Mouse (Mus musculus): ENCODE data around the gene Lmo3. TPM values are rescaled to one million over a fixed set of nuclear protein-coding genes. Genes with fewer than 3 reads are reported as not detected.
A peak's percentile ranks its signal among the peaks of the same experiment; 100 is the strongest.

Gene Lmo3
- polyA plus RNA-seq, 1 experiment from 2014 or later = 2.5 TPM

- no peak overlapping the region for H3K4me2 ChIP-seq
- H3K9ac ChIP-seq = no peak overlapping the region
- H3K27ac ChIP-seq = no peak overlapping the region
- no peaks in the 10 kb centered on the region for H3K4me1 ChIP-seq
- H3K9me3 ChIP-seq = no peaks in the 10 kb centered on the region
- no peaks in the 10 kb centered on the region for H3K27me3 ChIP-seq
- ATAC-seq (ENCODE audit: borderline replicate concordance, extremely low read depth, low FRiP score, low TSS enrichment) = no peak
- no peak overlapping the region for H3K4me3 ChIP-seq
- H3K36me3 ChIP-seq = no peaks in the 10 kb centered on the region
- 88% methylated on average over 1 of the region's 1 CpGs for WGBS
These were observed 77.8 kb downstream of the Lmo3 start for GRCm38 (mm10) chr6:138503946-138504345.

- Histone ChIP-seq H3K4me1 (no peaks in the 10 kb centered on the region), H3K4me2 (no peak overlapping the region), H3K9me3 (no peaks in the 10 kb centered on the region), H3K27ac (no peak overlapping the region), H3K4me3 (no peak overlapping the region), H3K36me3 (no peaks in the 10 kb centered on the region), H3K27me3 (no peaks in the 10 kb centered on the region), H3K9ac (no peak overlapping the region)
- WGBS = 82% methylated on average over 3 of the region's 3 CpGs
- no peak for ATAC-seq (ENCODE audit: borderline replicate concordance, extremely low read depth, low FRiP score, low TSS enrichment)
These were observed 98.9 kb downstream of the Lmo3 start for GRCm38 (mm10) chr6:138482834-138483233.

GRCm38 (mm10) chr6:138477611-138478010 lies 104.2 kb downstream of the Lmo3 start:
- Histone ChIP-seq H3K4me3 (no peak overlapping the region), H3K9me3 (no peaks in the 10 kb centered on the region), H3K36me3 (no peaks in the 10 kb centered on the region), H3K4me1 (no peaks in the 10 kb centered on the region), H3K27ac (no peak overlapping the region), H3K27me3 (no peaks in the 10 kb centered on the region), H3K9ac (no peak overlapping the region), H3K4me2 (no peak overlapping the region)
- ATAC-seq (ENCODE audit: borderline replicate concordance, extremely low read depth, low FRiP score, low TSS enrichment) = peak; percentile 64; the same call in 1 of the 2 replicates
- 12% methylated on average over 5 of the region's 5 CpGs for WGBS

GRCm38 (mm10) chr6:138469204-138469603 lies 112.6 kb downstream of the Lmo3 start:
- WGBS = 41% methylated on average over 4 of the region's 4 CpGs
- H3K36me3 ChIP-seq = no peaks in the 10 kb centered on the region
- no peak overlapping the region for H3K9ac ChIP-seq
- no peaks in the 10 kb centered on the region for H3K4me1 ChIP-seq
- H3K27me3 ChIP-seq = no peaks in the 10 kb centered on the region
- no peak overlapping the region for H3K4me3 ChIP-seq
- H3K27ac ChIP-seq = no peak overlapping the region
- no peak for ATAC-seq (ENCODE audit: borderline replicate concordance, extremely low read depth, low FRiP score, low TSS enrichment)
- H3K9me3 ChIP-seq = no peaks in the 10 kb centered on the region
- H3K4me2 ChIP-seq = no peak overlapping the region

- ATAC-seq (ENCODE audit: borderline replicate concordance, extremely low read depth, low FRiP score, low TSS enrichment) = no peak
- H3K9ac ChIP-seq = no peak overlapping the region
- H3K9me3 ChIP-seq = no peaks in the 10 kb centered on the region
- H3K27ac ChIP-seq = no peak overlapping the region
- no peaks in the 10 kb centered on the region for H3K4me1 ChIP-seq
- H3K36me3 ChIP-seq = no peaks in the 10 kb centered on the region
- H3K4me2 ChIP-seq = no peak overlapping the region
- no peaks in the 10 kb centered on the region for H3K27me3 ChIP-seq
- H3K4me3 ChIP-seq = no peak overlapping the region
- 74% methylated on average over 3 of the region's 3 CpGs for WGBS
These were observed 137.2 kb downstream of the Lmo3 start for GRCm38 (mm10) chr6:138444515-138445048.

- Histone ChIP-seq H3K4me2 (no peak overlapping the region), H3K27ac (no peak overlapping the region), H3K9ac (no peak overlapping the region), H3K4me1 (no peaks in the 10 kb centered on the region), H3K27me3 (no peaks in the 10 kb centered on the region), H3K9me3 (no peaks in the 10 kb centered on the region), H3K4me3 (no peak overlapping the region), H3K36me3 (no peaks in the 10 kb centered on the region)
- 36% methylated on average over 3 of the region's 3 CpGs for WGBS
- peak; percentile 39; the same call in 1 of the 2 replicates for ATAC-seq (ENCODE audit: borderline replicate concordance, extremely low read depth, low FRiP score, low TSS enrichment)
These were observed 144.4 kb downstream of the Lmo3 start for GRCm38 (mm10) chr6:138437351-138437750.

GRCm38 (mm10) chr6:138436813-138437212 lies 145.0 kb downstream of the Lmo3 start:
- WGBS = 45% methylated on average over 3 of the region's 3 CpGs
- H3K4me1 ChIP-seq = no peaks in the 10 kb centered on the region
- H3K4me2 ChIP-seq = no peak overlapping the region
- H3K4me3 ChIP-seq = no peak overlapping the region
- 0 out of 2 replicates have a peak, but pooled peaks have one; percentile 46 for ATAC-seq (ENCODE audit: borderline replicate concordance, extremely low read depth, low FRiP score, low TSS enrichment)
- no peaks in the 10 kb centered on the region for H3K36me3 ChIP-seq
- no peaks in the 10 kb centered on the region for H3K9me3 ChIP-seq
- no peak overlapping the region for H3K9ac ChIP-seq
- H3K27ac ChIP-seq = no peak overlapping the region
- no peaks in the 10 kb centered on the region for H3K27me3 ChIP-seq

GRCm38 (mm10) chr6:138427394-138427793 lies 154.4 kb downstream of the Lmo3 start:
- H3K4me3 ChIP-seq = no peak overlapping the region
- no peaks in the 10 kb centered on the region for H3K9me3 ChIP-seq
- ATAC-seq (ENCODE audit: borderline replicate concordance, extremely low read depth, low FRiP score, low TSS enrichment) = no peak
- no peak overlapping the region for H3K4me2 ChIP-seq
- H3K36me3 ChIP-seq = no peaks in the 10 kb centered on the region
- H3K27ac ChIP-seq = no peak overlapping the region
- peaks cover 7% of the 10 kb centered on the region for H3K27me3 ChIP-seq
- H3K4me1 ChIP-seq = peaks cover 8% of the 10 kb centered on the region; the same call in 1 of the 2 replicates
- 34% methylated on average over 6 of the region's 6 CpGs for WGBS
- no peak overlapping the region for H3K9ac ChIP-seq

GRCm38 (mm10) chr6:138426894-138427293 lies 154.9 kb downstream of the Lmo3 start:
- Histone ChIP-seq H3K4me3 (no peak overlapping the region), H3K27me3 (peaks cover 7% of the 10 kb centered on the region)
- 56% methylated on average over 3 of the region's 3 CpGs for WGBS

GRCm38 (mm10) chr6:138424514-138425225 lies 157.1 kb downstream of the Lmo3 start:
- Histone ChIP-seq H3K9ac (no peak overlapping the region), H3K4me2 (no peak overlapping the region), H3K27me3 (peaks cover 12% of the 10 kb centered on the region), H3K4me3 (no peak overlapping the region), H3K9me3 (no peaks in the 10 kb centered on the region), H3K36me3 (no peaks in the 10 kb centered on the region), H3K4me1 (peaks cover 28% of the 10 kb centered on the region), H3K27ac (no peak overlapping the region)
- WGBS = 64% methylated on average over 9 of the region's 9 CpGs
- ATAC-seq (ENCODE audit: borderline replicate concordance, extremely low read depth, low FRiP score, low TSS enrichment) = no peak

More at GRCm38 (mm10) chr6:138426894-138427293, 154.9 kb downstream of the Lmo3 start:
- H3K4me1 ChIP-seq = peaks cover 13% of the 10 kb centered on the region
- no peak for ATAC-seq (ENCODE audit: borderline replicate concordance, extremely low read depth, low FRiP score, low TSS enrichment)
- no peak overlapping the region for H3K27ac ChIP-seq
- no peaks in the 10 kb centered on the region for H3K36me3 ChIP-seq
- H3K9ac ChIP-seq = no peak overlapping the region
- no peaks in the 10 kb centered on the region for H3K9me3 ChIP-seq
- no peak overlapping the region for H3K4me2 ChIP-seq

GRCm38 (mm10) chr6:138422671-138423321 lies 159.0 kb downstream of the Lmo3 start:
- Histone ChIP-seq H3K9me3 (no peaks in the 10 kb centered on the region), H3K9ac (peak overlapping the region; percentile 27), H3K4me1 (peaks cover 28% of the 10 kb centered on the region), H3K27me3 (peaks cover 12% of the 10 kb centered on the region), H3K4me2 (peak overlapping the region; percentile 76), H3K27ac (no peak overlapping the region), H3K4me3 (peak overlapping the region; percentile 40), H3K36me3 (no peaks in the 10 kb centered on the region)
- peak; percentile 61; the same call in 1 of the 2 replicates for ATAC-seq (ENCODE audit: borderline replicate concordance, extremely low read depth, low FRiP score, low TSS enrichment)
- under 1% methylated on average over 15 of the region's 16 CpGs for whole genome bisulfite sequencing

- no peaks in the 10 kb centered on the region for H3K9me3 ChIP-seq
- peaks cover 12% of the 10 kb centered on the region for H3K27me3 ChIP-seq
- H3K4me1 ChIP-seq = peaks cover 28% of the 10 kb centered on the region
- peak overlapping the region; percentile 40 for H3K4me3 ChIP-seq
- ATAC-seq (ENCODE audit: borderline replicate concordance, extremely low read depth, low FRiP score, low TSS enrichment) = no peak
- H3K4me2 ChIP-seq = peak overlapping the region; percentile 76
- WGBS = under 1% methylated on average over 24 of the region's 24 CpGs
- H3K9ac ChIP-seq = peak overlapping the region; percentile 27
- no peak overlapping the region for H3K27ac ChIP-seq
- H3K36me3 ChIP-seq = no peaks in the 10 kb centered on the region
These were observed 159.7 kb downstream of the Lmo3 start for GRCm38 (mm10) chr6:138421931-138422531.
